Comparison of ENCODE assay signal across 16 mouse cellular contexts in the genomic region with DNA sequence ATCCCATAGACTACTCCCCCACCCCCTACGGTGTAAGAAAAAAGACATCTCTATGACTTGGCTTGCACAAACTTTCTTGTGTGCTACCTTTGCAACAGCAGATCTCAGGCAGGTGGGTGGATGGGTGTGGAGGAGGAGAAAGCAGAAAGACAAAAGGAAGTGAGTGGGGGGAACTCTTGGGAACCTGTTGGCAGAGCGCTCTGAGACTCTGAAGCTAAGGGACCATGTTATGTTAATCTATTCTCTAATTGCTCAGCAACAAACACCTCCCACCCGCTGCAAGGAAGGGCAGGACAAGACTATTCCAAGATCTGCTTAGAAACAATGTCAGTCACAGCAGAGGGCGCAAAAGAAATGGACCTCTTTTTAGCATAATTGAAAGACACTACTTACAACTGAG.
"Had no signal": no experiment of that assay in that cellular context is flagged by ENCODE, and none has a peak within 500 bp of the region (broad histone marks: within the 10 kb centered on the region; RNA-seq: fewer than 3 reads in every experiment).

No protein-coding gene starts in this region.

- H3K9ac ChIP-seq: limb, embryonic 12.5 days; liver, embryonic 13.5 days; liver, postnatal 0 days; lung, embryonic 15.5 days; midbrain, embryonic 15.5 days; neural tube, embryonic 12.5 days had no signal

- H3K4me2 ChIP-seq: limb, embryonic 12.5 days; liver, embryonic 13.5 days; lung, embryonic 15.5 days; midbrain, embryonic 11.5 days; midbrain, embryonic 15.5 days; neural tube, embryonic 12.5 days had no signal

- H3K27ac ChIP-seq: limb, embryonic 12.5 days; liver, embryonic 13.5 days; lung, embryonic 15.5 days; macrophage; midbrain, embryonic 15.5 days; neural tube, embryonic 12.5 days had no signal

- H3K4me1 ChIP-seq: limb, embryonic 12.5 days; liver, embryonic 13.5 days; lung, embryonic 15.5 days; megakaryocyte, embryonic 14.5 days; midbrain, embryonic 15.5 days; neural tube, embryonic 12.5 days had no signal

- DNase-seq: kidney, adult 11 months; kidney, postnatal 10 days; kidney, postnatal 4 days; liver; liver, embryonic 13.5 days; liver, postnatal 0 days; lung, postnatal 14 days; thymus, postnatal 36 days had no signal

- H3K36me3 ChIP-seq: limb, embryonic 12.5 days; liver, embryonic 13.5 days; lung, embryonic 15.5 days; midbrain, embryonic 15.5 days; neural tube, embryonic 12.5 days had no signal

- H3K27me3 ChIP-seq: limb, embryonic 12.5 days; liver, embryonic 13.5 days; lung, embryonic 15.5 days; megakaryocyte, embryonic 14.5 days; midbrain, embryonic 15.5 days; neural tube, embryonic 12.5 days had no signal

- H3K9me3 ChIP-seq: lung, embryonic 15.5 days; midbrain, embryonic 15.5 days; neural tube, embryonic 12.5 days had no signal

- ATAC-seq: inflammation-experienced regulatory T-cells, adult 6 months; liver, postnatal 0 days; midbrain, embryonic 15.5 days had no signal

- H3K4me3 ChIP-seq: limb, embryonic 12.5 days; liver, embryonic 13.5 days; lung, embryonic 15.5 days; megakaryocyte, embryonic 14.5 days; midbrain, embryonic 15.5 days; neural tube, embryonic 12.5 days had no signal
